Mouse (Mus musculus): ENCODE data around the gene Gm5346.
"Not testable (repeated sequence)": the region's sequence is repeated elsewhere in the genome, so short reads cannot be mapped to it uniquely, and the experiment has no call there.

The Gm5346 gene

DNA sequence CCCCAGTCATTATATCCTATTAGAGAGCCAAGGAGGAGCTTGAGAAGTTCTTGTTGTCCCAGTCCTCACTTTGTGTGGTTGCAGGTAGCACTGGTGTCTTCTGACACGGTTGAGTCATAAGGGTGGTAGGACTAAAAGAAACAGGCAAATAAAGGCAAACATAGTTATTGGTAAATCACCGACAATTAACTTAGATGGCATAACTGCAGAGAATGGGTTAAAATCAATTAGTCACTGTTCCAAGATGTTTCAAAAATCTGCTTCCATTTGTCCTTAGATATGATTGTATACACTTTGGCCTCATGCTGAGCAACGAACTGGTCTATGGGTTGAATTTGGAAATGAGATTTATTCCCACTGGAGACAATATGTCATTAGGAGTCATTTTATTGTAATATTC lies at the start of gene Gm5346:
Gene Gm5346 (minus strand): TSS at position 101 of the 400 bp plus-strand sequence.
- DNase-seq (ENCODE audit: low read depth, low spot score), result no peak

DNA sequence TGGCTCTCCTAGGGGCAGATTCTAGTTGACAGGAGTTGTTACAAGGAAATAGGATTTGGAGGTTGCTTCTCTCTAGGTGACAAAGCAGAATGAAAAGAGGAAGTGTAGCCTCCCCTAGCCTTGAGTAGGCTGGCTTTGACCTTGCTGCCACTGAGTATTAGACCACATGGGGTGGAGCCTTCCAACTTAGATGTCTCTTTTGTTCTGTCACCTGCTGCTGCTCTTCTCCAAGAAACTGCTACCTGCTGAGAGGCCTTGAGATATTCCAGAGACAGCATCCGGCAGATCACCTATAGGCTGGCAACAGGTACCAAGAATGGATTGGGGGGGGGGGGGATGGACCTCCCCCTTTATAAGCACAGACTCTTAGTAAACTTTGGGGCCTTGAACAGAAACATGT lies 11.0 kb downstream of the Gm5346 start:
- peak; percentile 84 for DNase-seq (ENCODE audit: low read depth, low spot score)

DNA sequence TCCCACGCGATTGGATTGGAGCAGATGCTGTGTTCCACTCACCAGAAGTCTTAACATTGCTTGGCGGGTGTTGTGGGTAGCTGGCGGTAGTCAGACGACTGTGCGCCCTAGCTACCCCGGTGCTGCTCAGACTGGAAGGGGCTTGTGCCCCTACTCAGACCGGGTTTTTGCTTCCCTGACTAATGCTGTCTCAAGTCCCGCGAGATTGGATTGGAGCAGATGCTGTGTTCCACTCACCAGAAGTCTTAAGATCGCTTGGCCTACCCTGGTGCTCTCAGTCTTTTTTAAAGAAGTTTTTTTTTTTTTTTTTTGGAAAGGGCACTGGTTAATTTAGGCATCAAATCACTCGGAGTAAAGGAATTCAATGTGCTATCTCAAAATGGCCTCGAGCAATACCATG lies 23.4 kb downstream of the Gm5346 start:
- DNase-seq (ENCODE audit: low read depth, low spot score), result peak; percentile 63

DNA sequence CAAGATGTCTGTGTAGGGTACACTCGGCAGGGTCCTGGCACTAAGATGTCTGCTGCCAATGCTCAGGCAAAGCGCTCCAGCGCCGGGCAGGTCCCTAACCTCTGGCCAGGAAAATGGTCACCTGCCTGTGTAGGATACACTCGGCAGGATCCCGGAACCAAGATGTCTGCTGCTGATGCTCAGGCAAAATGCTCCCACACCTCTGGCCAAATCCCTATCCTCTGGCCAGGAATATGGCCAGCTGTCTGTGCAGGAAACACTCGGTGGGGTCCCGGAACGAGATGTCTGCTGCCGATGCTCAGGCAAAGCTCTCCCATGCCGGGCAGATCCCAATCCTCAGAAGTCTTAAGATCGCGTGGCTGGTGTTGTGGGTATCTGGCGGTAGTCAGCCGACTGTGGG lies 23.9 kb downstream of the Gm5346 start:
- DNase-seq (ENCODE audit: low read depth, low spot score), result peak; percentile 63

DNA sequence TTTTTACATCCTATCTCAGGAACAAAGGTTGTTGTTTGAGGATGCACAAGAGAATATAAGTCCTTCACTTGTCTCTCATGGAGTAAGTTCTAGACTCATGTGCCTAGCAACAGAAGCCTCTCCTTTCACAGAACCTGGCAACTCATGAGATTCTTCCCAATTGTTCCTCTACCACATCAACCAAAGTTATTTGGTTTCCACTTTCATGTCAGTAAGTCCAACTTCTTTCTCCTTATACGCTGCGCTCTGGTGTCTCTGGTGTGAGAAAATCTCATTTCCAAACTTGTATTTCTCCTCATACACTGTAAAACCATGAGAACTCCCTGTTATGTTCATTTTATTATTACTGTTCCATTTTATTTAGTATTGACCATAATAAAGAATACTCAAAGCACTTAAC lies 50.5 kb downstream of the Gm5346 start, which contains the start of gene Adam26a:
Gene Adam26a (minus strand): TSS at position 101 of the 400 bp plus-strand sequence.
- DNase-seq (ENCODE audit: low read depth, low spot score), result not testable (repeated sequence)

All from ES-CJ7 (cell line).